Mouse (Mus musculus) neural tube, embryonic 13.5 days (tissue): ENCODE data around the gene Mark3. TPM values are rescaled to one million over a fixed set of nuclear protein-coding genes. Genes with fewer than 3 reads are reported as not detected.

Source experiments
- polyA plus RNA-seq: library from polyadenylated mRNA; unstranded; fragments of >200 nt; fragmentation: Nextera tagmentation; extraction: Ambion mirVana; gene quantifications from 2 replicates; pipeline ENCODE4 v1.2.1, GENCODE M21; 2015

The Mark3 gene
- polyA plus RNA-seq, 1 experiment from 2014 or later: 61.5 TPM

Other genes starting within 250 kb of the Mark3 start
- 34.0 and 41.4 TPM in 2 replicates for gene Cdc42bpb, start 196.8 kb upstream of the Mark3 start, polyA plus RNA-seq
- 1.4 TPM in 1 of 2 replicates, not detected in the other for gene Lbhd2, start 167.7 kb upstream of the Mark3 start, polyA plus RNA-seq
- 1.1 and 2.3 TPM in 2 replicates for gene Exoc3l4, start 157.5 kb upstream of the Mark3 start, polyA plus RNA-seq
- 0.98 and 1.9 TPM in 2 replicates for gene Tnfaip2, start 132.1 kb upstream of the Mark3 start, polyA plus RNA-seq
- gene Gm266, start 88.7 kb upstream of the Mark3 start, polyA plus RNA-seq: 1.6 TPM in 2 replicates
- gene Eif5, start 36.5 kb upstream of the Mark3 start, polyA plus RNA-seq: 552 and 587 TPM in 2 replicates
- gene Ckb, start 97.8 kb downstream of the Mark3 start, polyA plus RNA-seq: 1,774 and 1,823 TPM in 2 replicates
- 7.2 and 8.5 TPM in 2 replicates for gene Trmt61a, start 103.6 kb downstream of the Mark3 start, polyA plus RNA-seq
- 57.6 and 66.2 TPM in 2 replicates for gene Bag5, start 138.7 kb downstream of the Mark3 start, polyA plus RNA-seq
- gene Apopt1, start 138.7 kb downstream of the Mark3 start, polyA plus RNA-seq: 52.0 and 59.1 TPM in 2 replicates
- gene Klc1, start 184.3 kb downstream of the Mark3 start, polyA plus RNA-seq: 593 and 603 TPM in 2 replicates
- gene Xrcc3, start 239.3 kb downstream of the Mark3 start, polyA plus RNA-seq: 2.6 and 2.8 TPM in 2 replicates
- 41.4 and 50.1 TPM in 2 replicates for gene Zfyve21, start 239.6 kb downstream of the Mark3 start, polyA plus RNA-seq